Mouse (Mus musculus): Measurements from ENCODE around the gene Tifab. TPM values are rescaled to one million over a fixed set of nuclear protein-coding genes. Genes with fewer than 3 reads are reported as not detected.

The Tifab gene
- polyA plus RNA-seq, 1 experiment from 2014 or later: 0.97 TPM

DNA sequence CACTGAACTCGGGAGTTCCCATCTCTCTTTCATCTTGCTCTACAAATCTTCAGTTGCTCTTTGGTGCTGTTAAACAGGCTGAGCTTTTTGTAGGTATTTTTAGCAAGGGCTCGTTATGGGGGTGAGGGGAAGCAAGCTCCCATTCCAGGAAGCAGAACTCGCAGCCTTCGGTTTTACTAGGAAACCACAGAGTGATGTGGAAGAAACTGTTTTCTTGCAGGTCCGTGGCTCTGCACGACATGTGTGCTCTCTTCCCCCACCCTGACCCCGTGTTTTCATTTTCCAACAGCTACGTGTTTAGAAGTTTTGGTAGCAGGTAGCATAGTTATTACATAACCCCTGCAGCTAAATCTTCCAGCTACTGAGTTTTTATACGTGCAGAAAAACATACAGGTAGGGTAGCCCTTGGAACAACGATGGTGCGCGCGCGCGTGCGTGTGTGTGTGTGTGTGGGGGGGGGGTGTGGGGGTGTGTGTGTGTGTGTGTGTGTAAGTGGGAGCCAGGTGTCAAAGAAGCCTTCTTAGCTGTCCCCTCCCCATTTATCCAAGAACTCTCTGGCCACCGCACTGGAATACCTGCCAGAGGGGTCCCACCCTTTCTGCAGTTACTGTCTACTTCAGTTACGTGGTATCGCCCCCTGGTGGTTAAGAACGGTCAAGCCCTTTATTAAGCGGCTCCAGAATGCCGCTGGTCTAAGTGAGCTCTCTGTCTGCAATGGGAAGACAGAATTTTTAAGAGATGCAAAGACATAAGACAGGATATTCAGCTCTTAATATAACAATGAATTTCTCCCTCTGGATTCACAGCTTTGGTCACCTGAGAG is 27.1 kb downstream of the Tifab start:
- H3K27me3 ChIP-seq (ENCODE audit: poor library complexity, severe bottlenecking): peaks cover 7% of the 10 kb centered on the region
- H3K36me3 ChIP-seq (replicated peaks): no peaks in the 10 kb centered on the region
- no peaks in the 10 kb centered on the region for H3K9me3 ChIP-seq
- no peak overlapping the region for H3K4me3 ChIP-seq
- peaks cover 20% of the 10 kb centered on the region; the same call in 1 of the 2 replicates for H3K4me1 ChIP-seq
- peak; percentile 74 for DNase-seq (ENCODE audit: extremely low spot score, low spot score)
- H3K27ac ChIP-seq: no peak overlapping the region
- 51% methylated on average over 22 of the region's 22 CpGs for WGBS

- peaks cover 37% of the 10 kb centered on the region for H3K27me3 ChIP-seq (ENCODE audit: poor library complexity, severe bottlenecking)
- peaks cover 21% of the 10 kb centered on the region for H3K4me1 ChIP-seq
- 22% methylated on average over 3 of the region's 3 CpGs for WGBS
- H3K36me3 ChIP-seq (replicated peaks): no peaks in the 10 kb centered on the region
- DNase-seq (ENCODE audit: extremely low spot score, low spot score): no peak
- no peak overlapping the region for H3K27ac ChIP-seq
- no peak overlapping the region for H3K4me3 ChIP-seq
- H3K9me3 ChIP-seq: no peaks in the 10 kb centered on the region
These were observed 33.2 kb downstream of the Tifab start for GRCm38 (mm10) chr13:56145523-56145922.

GRCm38 (mm10) chr13:56144021-56144420 is 34.7 kb downstream of the Tifab start:
- no peaks in the 10 kb centered on the region for H3K36me3 ChIP-seq (replicated peaks)
- H3K4me3 ChIP-seq: no peak overlapping the region
- H3K4me1 ChIP-seq: peaks cover 21% of the 10 kb centered on the region
- WGBS: 52% methylated on average over 2 of the region's 2 CpGs
- H3K9me3 ChIP-seq: no peaks in the 10 kb centered on the region
- no peak overlapping the region for H3K27ac ChIP-seq
- peaks cover 37% of the 10 kb centered on the region for H3K27me3 ChIP-seq (ENCODE audit: poor library complexity, severe bottlenecking)
- DNase-seq (ENCODE audit: extremely low spot score, low spot score): no peak

DNA sequence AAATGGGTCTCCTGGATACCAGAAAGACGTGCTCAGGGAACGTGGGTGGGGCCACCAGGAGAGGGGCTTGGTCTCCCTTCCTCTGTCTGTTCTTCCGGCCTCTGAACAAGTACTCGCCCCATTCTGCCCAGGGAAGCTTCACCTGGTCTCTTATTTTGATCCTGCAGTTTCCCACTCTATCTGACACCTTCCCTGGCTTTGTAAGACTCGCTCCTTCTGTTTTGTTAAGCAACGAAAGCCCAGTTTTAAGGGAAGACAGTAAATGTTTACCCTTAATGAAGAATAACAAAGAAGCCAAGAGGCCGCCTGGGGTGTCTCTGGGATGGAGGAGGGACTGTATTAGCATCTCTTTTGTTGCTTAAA is 35.6 kb downstream of the Tifab start:
- no peaks in the 10 kb centered on the region for H3K36me3 ChIP-seq (replicated peaks)
- H3K4me3 ChIP-seq: no peak overlapping the region
- H3K4me1 ChIP-seq: peaks cover 21% of the 10 kb centered on the region
- 0 out of 2 replicates have a peak overlapping the region, but pooled peaks have one; percentile 16 for H3K27ac ChIP-seq
- DNase-seq (ENCODE audit: extremely low spot score, low spot score): no peak
- WGBS: 3% methylated on average over 7 of the region's 7 CpGs
- H3K27me3 ChIP-seq (ENCODE audit: poor library complexity, severe bottlenecking): peaks cover 37% of the 10 kb centered on the region
- H3K9me3 ChIP-seq: no peaks in the 10 kb centered on the region

GRCm38 (mm10) chr13:56142382-56143150 is 36.1 kb downstream of the Tifab start:
- Histone ChIP-seq H3K27ac (0 out of 2 replicates have a peak overlapping the region, but pooled peaks have one; percentile 16), H3K4me1 (peaks cover 21% of the 10 kb centered on the region), H3K36me3 (replicated peaks) (no peaks in the 10 kb centered on the region), H3K27me3 (ENCODE audit: poor library complexity, severe bottlenecking) (peaks cover 32% of the 10 kb centered on the region), H3K9me3 (no peaks in the 10 kb centered on the region), H3K4me3 (no peak overlapping the region)
- 16% methylated on average over 11 of the region's 11 CpGs for WGBS
- DNase-seq (ENCODE audit: extremely low spot score, low spot score): no peak

GRCm38 (mm10) chr13:56139167-56139751 is 39.4 kb downstream of the Tifab start:
- 69% methylated on average over 6 of the region's 6 CpGs for WGBS
- Histone ChIP-seq H3K4me3 (no peak overlapping the region), H3K9me3 (no peaks in the 10 kb centered on the region), H3K27ac (no peak overlapping the region), H3K27me3 (ENCODE audit: poor library complexity, severe bottlenecking) (peaks cover 19% of the 10 kb centered on the region), H3K36me3 (replicated peaks) (no peaks in the 10 kb centered on the region), H3K4me1 (peaks cover 38% of the 10 kb centered on the region)
- no peak for DNase-seq (ENCODE audit: extremely low spot score, low spot score)

DNA sequence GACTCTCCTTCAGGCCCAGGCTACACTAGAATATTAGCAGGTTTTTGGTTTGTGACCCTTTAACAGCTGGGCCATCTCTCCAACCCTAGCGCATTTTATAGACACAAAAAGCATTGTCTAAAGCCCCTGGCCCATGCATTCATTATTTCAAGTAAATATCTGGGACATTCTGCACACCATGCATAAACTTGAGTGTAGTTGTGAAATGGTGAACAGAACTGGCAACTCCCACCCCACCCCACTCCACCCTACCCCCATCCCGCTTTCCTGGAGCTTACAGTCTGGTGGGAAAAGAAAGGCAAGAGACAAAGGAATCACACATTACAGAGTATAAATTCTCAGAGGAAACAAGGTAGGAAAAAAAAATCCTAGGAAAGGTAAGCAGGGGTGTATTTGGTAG is 42.5 kb downstream of the Tifab start, which contains the start of gene H2afy:
Gene H2afy, minus strand, starts transcription at position 162 of the 400 bp plus-strand sequence.
- H3K36me3 ChIP-seq (replicated peaks): peaks cover 21% of the 10 kb centered on the region
- DNase-seq (ENCODE audit: extremely low spot score, low spot score): no peak
- H3K27me3 ChIP-seq (ENCODE audit: poor library complexity, severe bottlenecking): no peaks in the 10 kb centered on the region
- H3K4me1 ChIP-seq: peaks cover 39% of the 10 kb centered on the region
- 78% methylated on average over 2 of the region's 2 CpGs for WGBS
- peak within 1 kb of the TSS; percentile 99 for H3K27ac ChIP-seq
- H3K4me3 ChIP-seq: peak within 1 kb of the TSS; percentile 100
- H3K9me3 ChIP-seq: no peaks in the 10 kb centered on the region; the same call in 1 of the 2 replicates

DNA sequence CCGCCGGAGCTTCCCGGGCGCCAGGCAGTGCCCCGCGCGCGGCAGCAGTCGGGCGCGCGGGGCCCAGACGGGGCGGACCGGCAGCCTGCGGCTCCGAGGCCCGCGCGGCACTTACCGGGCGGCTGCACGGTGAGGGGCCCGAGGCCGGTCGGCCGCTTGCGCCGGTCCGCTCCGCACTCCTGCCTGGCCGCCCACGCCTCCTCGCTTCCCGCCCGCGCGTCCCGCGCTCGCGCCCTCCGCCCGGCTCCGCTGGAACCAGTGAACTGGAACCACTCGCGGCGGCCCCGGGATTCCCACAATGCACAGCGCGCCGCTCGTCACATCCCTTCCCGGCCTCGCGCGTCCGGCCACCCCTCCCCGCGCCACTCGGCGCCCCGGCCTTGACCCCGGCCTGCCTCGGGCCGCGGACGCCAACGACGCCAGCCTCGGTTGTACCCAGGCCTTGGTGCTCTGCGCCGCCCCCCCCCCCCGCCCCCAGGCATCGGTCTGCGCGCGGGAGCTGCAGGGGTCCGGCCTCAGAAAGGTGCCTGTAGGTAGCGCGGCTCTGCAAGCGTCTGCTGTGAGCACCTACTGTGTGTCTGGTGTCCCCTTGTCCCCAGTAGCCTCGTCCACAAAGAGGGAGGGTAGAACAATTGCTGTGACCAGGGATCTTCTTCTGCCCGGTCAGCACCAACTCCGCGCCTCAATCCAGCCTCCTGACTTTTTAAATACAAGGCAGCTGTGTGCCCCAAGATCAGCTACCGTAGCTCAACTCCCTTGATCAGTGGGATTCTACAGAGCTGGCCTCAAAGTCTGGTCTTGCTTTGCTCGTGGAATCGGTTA is 43.2 kb downstream of the Tifab start:
- WGBS: 1% methylated on average over 86 of the region's 89 CpGs
- Histone ChIP-seq H3K27me3 (ENCODE audit: poor library complexity, severe bottlenecking) (no peaks in the 10 kb centered on the region), H3K36me3 (replicated peaks) (peaks cover 29% of the 10 kb centered on the region), H3K4me1 (peaks cover 39% of the 10 kb centered on the region), H3K27ac (peak overlapping the region; percentile 99), H3K9me3 (peaks cover under 1% of the 10 kb centered on the region; the same call in 1 of the 2 replicates), H3K4me3 (peak overlapping the region; percentile 100)
- peak; percentile 87 for DNase-seq (ENCODE audit: extremely low spot score, low spot score)

DNA sequence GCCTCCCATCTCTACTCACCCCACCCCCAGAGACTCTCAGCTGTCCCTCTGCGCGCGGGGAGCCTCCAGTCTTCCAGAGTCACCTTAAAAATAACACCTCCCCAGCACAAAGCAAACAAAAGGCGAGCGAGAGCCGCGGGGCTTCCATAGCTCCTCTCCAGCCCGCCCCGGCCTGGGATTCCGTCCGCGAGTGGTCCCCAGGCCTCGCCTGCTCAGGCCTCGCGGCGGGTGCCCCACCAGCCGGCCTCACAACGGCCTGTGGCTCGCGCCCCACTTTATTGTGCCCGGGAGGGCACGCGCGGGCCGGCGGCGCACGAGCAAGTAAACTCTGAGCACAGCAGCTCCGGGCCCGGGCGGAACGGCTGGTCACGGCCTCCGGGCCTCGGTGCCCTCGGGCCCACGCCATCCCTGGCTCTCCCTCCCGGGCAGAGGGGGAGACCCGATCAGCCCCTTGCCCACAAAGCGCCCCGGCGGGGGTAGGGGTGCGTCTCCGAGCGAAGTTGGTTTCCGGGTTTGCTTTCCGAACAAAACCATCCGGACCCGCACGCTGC is 44.0 kb downstream of the Tifab start:
- Histone ChIP-seq H3K36me3 (replicated peaks) (peaks cover 36% of the 10 kb centered on the region), H3K9me3 (peaks cover 8% of the 10 kb centered on the region; the same call in 1 of the 2 replicates), H3K27me3 (ENCODE audit: poor library complexity, severe bottlenecking) (no peaks in the 10 kb centered on the region), H3K4me1 (peaks cover 39% of the 10 kb centered on the region), H3K27ac (peak overlapping the region; percentile 99), H3K4me3 (peak overlapping the region; percentile 100)
- under 1% methylated on average over 47 of the region's 50 CpGs for WGBS
- DNase-seq (ENCODE audit: extremely low spot score, low spot score): peak; percentile 54

DNA sequence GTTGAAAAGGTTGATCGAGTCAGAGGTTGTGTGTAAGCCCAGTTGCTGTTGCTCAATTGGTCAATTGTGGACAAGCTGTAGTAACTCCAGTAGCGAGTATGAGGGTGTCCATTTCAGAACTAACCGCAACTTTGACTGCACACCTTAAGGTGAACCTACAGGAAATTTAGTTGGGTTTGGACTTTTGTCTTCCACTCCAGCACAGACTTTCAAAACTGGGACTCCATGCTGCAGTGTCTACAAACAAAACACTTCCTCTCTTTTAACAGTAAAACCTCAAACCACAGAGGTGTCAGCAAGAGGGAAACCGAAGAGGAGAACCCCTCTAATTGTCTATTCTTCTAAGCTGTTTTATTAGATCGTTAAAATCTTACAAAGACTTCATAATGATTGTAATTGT is 44.7 kb downstream of the Tifab start:
- whole genome bisulfite sequencing: 64% methylated on average over 5 of the region's 5 CpGs
- H3K9me3 ChIP-seq: peaks cover 9% of the 10 kb centered on the region; the same call in 1 of the 2 replicates
- H3K36me3 ChIP-seq (replicated peaks): peaks cover 42% of the 10 kb centered on the region
- DNase-seq (ENCODE audit: extremely low spot score, low spot score): no peak
- H3K4me3 ChIP-seq: peak overlapping the region; percentile 100
- H3K27ac ChIP-seq: peak overlapping the region; percentile 99
- H3K4me1 ChIP-seq: peaks cover 39% of the 10 kb centered on the region
- no peaks in the 10 kb centered on the region for H3K27me3 ChIP-seq (ENCODE audit: poor library complexity, severe bottlenecking)

DNA sequence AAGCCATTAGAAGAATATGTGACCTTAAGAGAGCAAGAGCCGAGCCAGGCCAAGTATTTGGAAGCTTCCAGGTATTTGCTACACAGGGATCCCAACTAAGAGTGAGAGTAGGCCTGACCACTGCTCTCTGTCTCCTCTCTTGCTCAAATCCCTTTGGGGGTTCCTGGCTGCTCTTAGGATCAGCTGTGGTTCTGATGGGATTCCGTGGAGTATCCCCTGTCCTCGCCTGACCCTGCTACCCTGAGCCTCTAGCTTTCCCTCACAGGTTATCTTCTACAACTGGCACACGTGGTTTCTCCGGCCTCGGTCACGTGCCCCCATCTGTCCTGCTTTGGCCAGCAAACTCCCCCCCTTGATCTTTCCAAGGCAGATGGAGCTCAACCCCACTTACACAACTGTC is 45.7 kb downstream of the Tifab start:
- H3K36me3 ChIP-seq (replicated peaks): peaks cover 53% of the 10 kb centered on the region
- 89% methylated on average over 7 of the region's 7 CpGs for WGBS

More for the DNA sequence above, 45.7 kb downstream of the Tifab start:
- Histone ChIP-seq H3K4me3 (peak overlapping the region; percentile 100), H3K27me3 (ENCODE audit: poor library complexity, severe bottlenecking) (no peaks in the 10 kb centered on the region), H3K9me3 (peaks cover 14% of the 10 kb centered on the region; the same call in 1 of the 2 replicates), H3K27ac (no peak overlapping the region), H3K4me1 (peaks cover 39% of the 10 kb centered on the region)
- no peak for DNase-seq (ENCODE audit: extremely low spot score, low spot score)
